Mouse (Mus musculus): ENCODE results near the gene Smarca2.

DNA sequence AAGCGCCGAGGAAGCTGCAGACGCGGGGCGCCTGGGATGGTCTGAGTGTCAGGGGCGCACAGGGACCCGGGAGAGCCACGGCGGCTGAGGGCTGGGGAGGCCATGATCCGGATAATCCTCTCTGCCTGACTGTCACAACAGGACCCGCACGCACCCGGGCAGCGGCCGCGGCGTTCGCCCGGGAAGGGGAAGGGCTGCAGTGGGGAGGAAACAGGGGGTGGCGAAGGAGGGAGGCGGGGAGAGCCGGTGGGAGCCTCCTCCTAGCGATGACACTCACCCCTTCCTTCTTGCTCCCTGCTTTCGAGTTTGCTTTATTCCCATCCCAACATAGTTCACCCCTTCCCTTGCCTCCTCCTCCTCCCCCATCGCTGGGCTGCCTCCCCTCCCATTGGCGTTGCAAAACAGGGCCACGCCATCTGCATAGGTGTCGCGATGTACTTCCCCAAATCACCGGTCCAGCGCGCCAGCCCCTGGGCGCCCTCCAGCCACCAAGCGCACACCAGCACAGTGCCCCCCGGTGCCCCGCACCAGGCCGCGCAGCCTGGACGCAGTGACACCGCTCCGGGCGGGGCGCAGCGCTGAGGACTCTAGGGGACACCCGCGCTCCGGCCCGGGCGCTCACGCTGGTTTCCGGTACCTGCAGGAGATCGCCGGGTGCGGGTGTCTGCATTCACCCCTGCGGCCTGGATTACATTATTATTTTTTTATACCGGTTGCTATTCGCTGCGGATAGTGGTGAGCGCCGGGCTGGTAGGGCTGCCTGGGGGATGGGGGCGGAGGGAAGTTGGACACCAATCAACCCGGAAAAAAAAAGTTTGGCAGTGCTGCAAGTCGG is 1.7 kb downstream of the Smarca2 start:
- TF ChIP-seq POLR2A (IDR thresholded peaks at IDR 0.05; ENCODE audit: insufficient read length, low read depth) (no peak), TCF12 (IDR thresholded peaks at IDR 0.05; ENCODE audit: insufficient read depth, poor library complexity, severe bottlenecking) (no peak), MYOD1 (IDR thresholded peaks at IDR 0.05; ENCODE audit: control insufficient read depth in 1 of 3, insufficient read length in 2 of 3, low read depth in 2 of 3) (no peak), POLR2AphosphoS2 (IDR thresholded peaks at IDR 0.05; ENCODE audit: insufficient read length, low read depth) (no peak), USF1 (IDR thresholded peaks at IDR 0.05; ENCODE audit: low read depth) (no peak), MAX (IDR thresholded peaks at IDR 0.05; ENCODE audit: low read depth) (no peak), REST (IDR thresholded peaks at IDR 0.05; ENCODE audit: insufficient read depth, insufficient read length) (no peak), E2F4 (IDR thresholded peaks at IDR 0.05; ENCODE audit: insufficient read depth) (no peak), SRF (IDR thresholded peaks at IDR 0.05; ENCODE audit: control insufficient read depth, insufficient read length, low read depth) (no peak), CEBPB (IDR thresholded peaks at IDR 0.05; ENCODE audit: insufficient read depth, poor library complexity, severe bottlenecking) (no peak), TCF3 (IDR thresholded peaks at IDR 0.05; ENCODE audit: insufficient read length, low read depth) (no peak)

Measured in myocyte (in vitro differentiated cells).